Mouse (Mus musculus) embryonic facial prominence, embryonic 10.5 days (tissue): ENCODE measurements around the gene Mctp2. TPM values are rescaled to one million over a fixed set of nuclear protein-coding genes. Genes with fewer than 3 reads are reported as not detected.

Experiments used
- DNase-seq: peaks from one replicate; pipeline ENCODE4 v3.0.0-alpha.2; 2017; ENCODE audit warnings: low spot score
- H3K27ac ChIP-seq: fragments of 300-500 bp; sonication (generic); replicated peaks from 2 replicates; pipeline ENCODE4 v1.5.1; 2016; ENCODE audit warnings: mild to moderate bottlenecking
- H3K27me3 ChIP-seq: fragments of 300-500 bp; sonication (generic); replicated peaks from 2 replicates; pipeline ENCODE4 v1.6.1; 2016; ENCODE audit warnings: low read depth, mild to moderate bottlenecking; ENCODE audit not compliant: poor library complexity, severe bottlenecking
- H3K36me3 ChIP-seq: fragments of 300-500 bp; sonication (generic); replicated peaks from 2 replicates; pipeline ENCODE4 v1.6.1; 2016; ENCODE audit warnings: mild to moderate bottlenecking, moderate library complexity
- H3K4me1 ChIP-seq: fragments of 300-500 bp; sonication (generic); 2 replicates; pipeline ENCODE4 v1.6.1; 2016
- H3K4me3 ChIP-seq: fragments of 300-500 bp; sonication (generic); 2 replicates; pipeline ENCODE4 v1.5.1; 2016; ENCODE audit warnings: mild to moderate bottlenecking, moderate library complexity
- H3K9me3 ChIP-seq: fragments of 300-500 bp; sonication (generic); 2 replicates; pipeline ENCODE4 v1.6.1; 2016; ENCODE audit warnings: mild to moderate bottlenecking
- WGBS: fragments of 180-500 bp; shearing (Covaris S2); methylation state at CpG from one replicate; pipeline ENCODE4 v1.1.7; 2016; 5-methylcytosine and 5-hydroxymethylcytosine counted together
- polyA plus RNA-seq: library from polyadenylated mRNA; unstranded; fragments of >200 nt; fragmentation: Nextera tagmentation; extraction: Ambion mirVana; gene quantifications from 2 replicates; pipeline ENCODE4 v1.2.1, GENCODE M21; 2016

Mctp2 gene
- polyA plus RNA-seq, 1 experiment from 2014 or later: 0.51 TPM

DNA sequence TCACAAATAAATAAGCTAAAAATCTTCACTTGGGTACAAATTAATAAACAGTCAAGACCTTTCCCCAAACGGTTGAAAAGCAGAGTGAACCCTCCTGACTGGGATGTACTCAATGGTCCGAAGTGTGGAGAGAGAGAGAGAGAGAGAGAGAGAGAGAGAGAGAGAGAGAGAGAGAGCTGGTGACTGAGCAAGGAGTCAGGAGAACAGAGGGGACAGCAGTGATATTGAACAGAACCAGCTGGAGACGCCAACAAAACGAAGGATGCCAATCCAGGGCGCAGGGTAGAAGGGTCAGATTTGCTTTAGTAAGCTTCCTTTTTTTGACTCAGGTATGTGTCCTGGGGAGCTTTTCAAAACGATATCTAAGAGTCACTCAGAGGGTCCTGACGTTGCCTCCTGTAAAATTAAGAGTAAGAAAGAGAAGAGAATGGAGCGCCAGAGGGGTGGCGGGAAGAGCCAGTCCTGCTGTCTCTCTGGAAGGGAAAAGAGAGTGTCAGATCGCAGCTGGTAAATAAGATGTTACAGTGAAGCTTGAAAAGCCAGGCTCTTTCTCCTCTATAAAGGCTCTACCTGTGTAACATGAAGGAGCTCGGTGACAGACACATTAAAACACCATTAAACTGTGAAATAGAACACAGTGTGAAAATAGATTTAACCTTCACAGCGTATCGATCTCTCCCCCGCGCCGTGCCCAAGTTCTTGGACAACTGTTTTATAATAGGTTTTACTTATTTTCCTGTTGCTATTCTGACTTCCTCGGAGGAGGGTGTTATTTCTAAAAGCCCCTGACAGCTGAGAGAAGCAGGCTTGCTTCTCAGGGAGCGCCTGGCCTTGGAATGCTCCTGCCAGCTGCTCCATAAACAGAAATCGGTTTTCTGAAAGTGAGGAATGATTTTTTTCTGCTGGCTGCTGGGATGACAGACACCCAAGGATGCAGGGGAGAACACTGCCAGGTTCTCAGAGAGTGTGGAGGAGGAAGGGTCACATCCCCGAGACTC, 258.5 kb downstream of the Mctp2 start:
- H3K27ac ChIP-seq: no peak overlapping the region
- WGBS: 82% methylated on average over 20 of the region's 20 CpGs
- H3K27me3 ChIP-seq: no peaks in the 10 kb centered on the region
- H3K4me1 ChIP-seq: no peaks in the 10 kb centered on the region
- no peak for DNase-seq
- H3K9me3 ChIP-seq: no peaks in the 10 kb centered on the region
- no peaks in the 10 kb centered on the region for H3K36me3 ChIP-seq
- no peak overlapping the region for H3K4me3 ChIP-seq
